Mouse (Mus musculus) midbrain, embryonic 16.5 days (tissue): ENCODE results near the gene Faap100. TPM values are rescaled to one million over a fixed set of nuclear protein-coding genes. Genes with fewer than 3 reads are reported as not detected.
A peak's percentile ranks its signal among the peaks of the same experiment; 100 is the strongest.

ENCODE experiments used
- ATAC-seq: fragments of 200-750 bp; cut with Nextera tagmentation; 2 replicates; pipeline ENCODE4 v1.8.0; 2017; ENCODE audit warnings: moderate TSS enrichment
- H3K27ac ChIP-seq: fragments of 300-500 bp; sonication (generic); 2 replicates; pipeline ENCODE4 v1.5.1; 2014; ENCODE audit warnings: mild to moderate bottlenecking, low read length, mixed read lengths
- H3K27me3 ChIP-seq: fragments of 300-500 bp; sonication (generic); 2 replicates; pipeline ENCODE4 v1.6.1; 2014; ENCODE audit warnings: low read depth, low read length, mixed read lengths; ENCODE audit not compliant: control insufficient read depth, insufficient read depth
- H3K36me3 ChIP-seq: fragments of 300-500 bp; sonication (generic); 2 replicates; pipeline ENCODE4 v1.6.1; 2014; ENCODE audit warnings: mild to moderate bottlenecking, low read length, moderate library complexity, mixed read lengths; ENCODE audit not compliant: control insufficient read depth, insufficient read depth
- H3K4me1 ChIP-seq: fragments of 300-500 bp; sonication (generic); 2 replicates; pipeline ENCODE4 v1.6.1; 2014; ENCODE audit warnings: mild to moderate bottlenecking, low read length, mixed read lengths; ENCODE audit not compliant: control insufficient read depth, insufficient read depth
- H3K4me2 ChIP-seq: fragments of 300-500 bp; sonication (generic); 2 replicates; pipeline ENCODE4 v1.6.1; 2014; ENCODE audit warnings: mild to moderate bottlenecking, low read length, mixed read lengths
- H3K4me3 ChIP-seq: fragments of 300-500 bp; sonication (generic); 2 replicates; pipeline ENCODE4 v1.5.1; 2014; ENCODE audit warnings: low read depth, mild to moderate bottlenecking, low read length, moderate library complexity, mixed read lengths
- H3K9ac ChIP-seq: fragments of 300-500 bp; sonication (generic); 2 replicates; pipeline ENCODE4 v1.6.1; 2014; ENCODE audit warnings: low read depth, low read length, mixed read lengths
- H3K9me3 ChIP-seq: fragments of 300-500 bp; sonication (generic); replicated peaks from 2 replicates; pipeline ENCODE4 v1.6.1; 2014; ENCODE audit warnings: mild to moderate bottlenecking, low read length, mixed read lengths; ENCODE audit not compliant: control insufficient read depth, poor library complexity, severe bottlenecking
- WGBS: fragments of 180-500 bp; shearing (Covaris S2); extraction: QIAGEN DNeasy Blood & Tissue Kit; methylation state at CpG from one replicate; pipeline ENCODE4 v1.1.7; 2014; 5-methylcytosine and 5-hydroxymethylcytosine counted together
- polyA plus RNA-seq: library from polyadenylated mRNA; unstranded; fragments of >200 nt; fragmentation: Nextera tagmentation; extraction: Ambion mirVana; gene quantifications from 2 replicates; pipeline ENCODE4 v1.2.1, GENCODE M21; 2015

The Faap100 gene
- polyA plus RNA-seq, 1 experiment from 2014 or later, result 126 TPM

DNA sequence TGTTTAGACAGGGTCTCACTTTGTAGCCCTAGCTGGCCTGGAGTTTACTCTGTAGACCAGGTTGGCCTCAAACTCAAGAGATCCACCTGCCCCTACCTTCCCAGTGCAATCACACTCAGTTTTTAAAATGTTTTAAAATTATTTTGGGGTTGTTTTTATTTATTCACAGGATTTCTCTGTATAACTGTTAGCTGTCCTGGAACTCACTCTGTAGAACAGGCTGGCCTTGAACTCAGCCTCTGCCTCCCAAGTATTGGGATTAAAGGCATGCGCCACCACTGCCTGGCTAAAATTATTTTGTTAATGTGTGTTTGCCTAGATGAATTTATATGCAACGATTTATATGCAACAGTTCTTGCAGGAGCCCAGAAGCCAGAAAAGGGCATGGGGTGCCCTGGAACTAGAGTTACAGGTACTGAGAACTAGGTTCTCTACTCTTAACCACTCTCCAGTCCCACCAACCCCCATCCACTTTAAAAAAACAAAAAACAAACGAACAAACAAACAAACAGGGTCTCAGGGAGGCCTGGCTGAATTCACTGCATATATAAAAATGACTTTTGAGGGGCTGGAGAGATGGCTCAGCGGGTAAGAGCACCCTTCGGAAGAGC lies 34.1 kb downstream of the Faap100 start:
- Histone ChIP-seq H3K4me3 (peak overlapping the region; percentile 46), H3K9ac (0 out of 2 replicates have a peak overlapping the region, but pooled peaks have one; percentile 32), H3K9me3 (no peaks in the 10 kb centered on the region), H3K27me3 (no peaks in the 10 kb centered on the region), H3K27ac (0 out of 2 replicates have a peak overlapping the region, but pooled peaks have one; percentile 34), H3K4me1 (peaks cover 21% of the 10 kb centered on the region), H3K36me3 (peaks cover 7% of the 10 kb centered on the region), H3K4me2 (peak overlapping the region; percentile 98)
- 54% methylated on average over 5 of the region's 5 CpGs for WGBS
- no peak for ATAC-seq

DNA sequence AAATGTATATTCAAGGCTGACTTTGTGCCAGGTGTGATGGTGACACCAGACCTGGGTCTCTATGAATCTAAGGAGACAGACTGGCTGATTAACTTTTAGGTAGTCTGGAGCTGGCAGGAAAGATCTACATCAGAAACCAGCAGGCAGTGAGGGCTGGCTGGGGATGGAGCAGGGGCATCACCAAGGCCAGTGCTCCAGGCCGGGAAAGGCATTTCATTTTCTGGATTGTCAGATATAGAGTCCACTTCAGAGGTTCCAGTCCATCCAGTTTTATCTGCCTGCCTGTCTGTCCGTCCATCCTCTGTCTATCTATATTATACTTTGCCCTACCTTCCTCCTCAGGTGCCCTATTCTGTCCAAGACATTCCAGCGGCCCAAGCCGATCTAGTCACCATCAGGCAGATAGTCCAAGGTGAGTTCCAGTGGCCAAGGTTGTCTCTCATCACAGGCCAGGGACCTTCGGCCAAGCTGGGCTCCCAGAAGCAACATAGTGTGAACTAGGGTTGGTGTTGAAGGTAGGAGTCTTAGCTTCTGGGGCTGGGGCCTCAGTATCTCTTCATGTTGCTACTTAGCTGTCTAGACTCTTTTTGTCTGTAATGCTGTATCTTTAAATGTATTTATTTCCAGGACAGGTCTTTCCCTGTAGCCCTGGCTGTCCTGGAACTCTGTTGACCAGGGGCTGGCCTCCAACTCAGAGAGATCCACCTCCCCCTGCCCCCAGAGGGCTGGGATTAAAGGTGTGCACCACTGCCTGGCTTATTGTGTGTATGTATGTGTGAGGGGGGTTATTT lies 34.9 kb downstream of the Faap100 start:
- Histone ChIP-seq H3K27me3 (no peaks in the 10 kb centered on the region), H3K4me1 (peaks cover 19% of the 10 kb centered on the region), H3K4me3 (no peak overlapping the region), H3K9ac (no peak overlapping the region), H3K36me3 (peaks cover 7% of the 10 kb centered on the region), H3K9me3 (no peaks in the 10 kb centered on the region), H3K4me2 (peak overlapping the region; percentile 98), H3K27ac (peak overlapping the region; percentile 34; the same call in 1 of the 2 replicates)
- no peak for ATAC-seq
- 76% methylated on average over 5 of the region's 5 CpGs for WGBS

DNA sequence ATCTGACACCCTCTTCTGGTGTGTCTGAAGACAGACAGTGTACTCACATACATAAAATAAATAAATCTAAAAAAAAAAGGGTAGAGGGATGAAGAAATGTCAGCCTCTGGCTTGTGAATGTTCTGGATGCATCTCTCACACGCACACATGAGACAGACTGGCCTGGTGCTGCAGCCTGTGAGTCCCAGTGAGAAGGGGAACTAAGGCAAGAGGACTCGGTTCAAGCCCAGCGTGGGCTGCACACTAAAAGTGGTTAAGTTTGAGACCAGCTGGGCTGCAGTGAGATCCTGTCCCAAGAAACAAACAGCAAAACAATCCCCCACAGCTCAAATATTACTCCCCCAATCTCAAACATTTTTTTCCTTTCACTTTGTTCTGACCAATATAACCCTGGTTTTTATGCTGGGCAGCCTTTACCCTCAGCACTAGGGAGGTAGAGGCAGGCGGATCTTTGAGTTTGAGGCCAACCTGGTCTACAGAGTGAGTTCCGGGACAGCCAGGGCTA lies 35.9 kb downstream of the Faap100 start:
- Histone ChIP-seq H3K36me3 (peaks cover 7% of the 10 kb centered on the region), H3K4me2 (no peak overlapping the region), H3K9ac (no peak overlapping the region), H3K9me3 (no peaks in the 10 kb centered on the region), H3K4me1 (peaks cover 19% of the 10 kb centered on the region), H3K27ac (no peak overlapping the region), H3K27me3 (no peaks in the 10 kb centered on the region), H3K4me3 (no peak overlapping the region)
- WGBS, result 94% methylated on average over 5 of the region's 5 CpGs
- ATAC-seq, result no peak

DNA sequence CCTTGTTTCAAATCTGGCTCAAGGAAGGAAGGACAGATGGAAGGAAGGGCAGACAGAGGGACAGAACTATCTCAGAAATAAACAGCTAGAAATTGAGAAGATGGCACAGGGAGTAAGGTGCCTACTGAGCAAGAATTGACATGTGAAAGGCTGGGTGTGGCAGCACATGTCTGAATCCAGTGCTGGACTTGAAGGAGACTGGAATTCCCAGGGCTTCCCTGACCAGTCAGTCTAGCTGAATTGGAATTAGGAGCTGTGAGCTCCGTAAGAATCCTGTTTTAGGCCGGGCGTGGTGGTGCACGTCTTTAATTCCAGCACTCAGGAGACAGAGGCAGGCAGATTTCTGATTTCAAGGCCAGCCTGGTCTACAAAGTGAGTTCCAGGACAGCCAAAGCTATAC lies 36.9 kb downstream of the Faap100 start:
- no peak for ATAC-seq
- Histone ChIP-seq H3K27ac (no peak overlapping the region), H3K36me3 (peaks cover 7% of the 10 kb centered on the region), H3K4me3 (no peak overlapping the region), H3K27me3 (no peaks in the 10 kb centered on the region), H3K4me2 (no peak overlapping the region), H3K4me1 (peaks cover 19% of the 10 kb centered on the region), H3K9ac (no peak overlapping the region), H3K9me3 (no peaks in the 10 kb centered on the region)
- WGBS, result 87% methylated on average over 4 of the region's 4 CpGs

DNA sequence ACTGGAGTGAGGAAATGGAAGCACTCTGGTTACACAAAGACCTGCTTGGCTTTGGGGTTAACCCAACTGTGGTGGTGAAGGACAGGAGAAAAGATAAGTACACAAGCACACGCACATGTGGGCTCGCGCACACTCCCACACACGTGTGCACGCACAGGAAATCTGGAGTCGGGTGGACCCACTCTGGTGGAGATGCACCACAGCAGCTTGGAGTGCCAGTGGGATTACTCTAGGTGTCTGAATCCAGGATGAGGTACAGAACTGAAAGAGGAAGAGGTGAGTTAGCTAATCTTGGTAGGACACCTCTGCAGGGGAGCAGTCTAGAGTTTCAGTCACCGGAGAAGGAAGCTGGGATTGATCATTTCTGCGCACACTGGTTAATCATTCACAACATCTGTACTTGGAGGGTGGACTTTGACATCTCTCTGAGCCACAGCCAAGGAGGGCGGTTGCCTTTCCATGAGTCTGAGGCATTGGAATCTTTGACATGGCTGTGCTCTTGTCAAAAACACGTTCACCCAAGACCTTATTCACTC lies 38.5 kb downstream of the Faap100 start:
- ATAC-seq, result no peak
- H3K9me3 ChIP-seq, result no peaks in the 10 kb centered on the region
- H3K4me2 ChIP-seq, result no peak overlapping the region
- no peak overlapping the region for H3K27ac ChIP-seq
- peaks cover under 1% of the 10 kb centered on the region for H3K36me3 ChIP-seq
- H3K27me3 ChIP-seq, result no peaks in the 10 kb centered on the region
- peaks cover 14% of the 10 kb centered on the region for H3K4me1 ChIP-seq
- WGBS, result 92% methylated on average over 10 of the region's 10 CpGs
- no peak overlapping the region for H3K4me3 ChIP-seq
- H3K9ac ChIP-seq, result no peak overlapping the region

DNA sequence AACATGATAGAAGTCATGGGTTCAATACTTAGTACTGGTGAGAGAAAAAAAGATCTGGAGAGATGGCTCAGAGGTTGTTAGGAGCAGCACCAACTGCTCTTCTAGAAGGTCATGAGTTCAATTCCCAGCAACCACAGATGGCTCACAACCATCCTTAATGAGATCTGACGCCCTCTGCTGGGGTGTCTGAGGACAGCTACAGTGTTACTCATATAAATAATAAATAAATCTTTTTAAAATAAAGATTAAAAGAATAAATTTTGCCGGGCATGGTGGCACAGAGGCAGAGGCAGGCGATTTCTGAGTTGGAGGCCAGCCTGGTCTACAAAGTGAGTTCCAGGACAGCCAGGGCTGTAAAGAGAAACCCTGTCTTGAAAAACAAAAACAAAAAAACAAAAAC lies 39.8 kb downstream of the Faap100 start:
- H3K27me3 ChIP-seq, result no peaks in the 10 kb centered on the region
- H3K4me1 ChIP-seq, result peaks cover 1% of the 10 kb centered on the region
- no peaks in the 10 kb centered on the region for H3K36me3 ChIP-seq
- ATAC-seq, result no peak
- no peak overlapping the region for H3K4me3 ChIP-seq
- no peak overlapping the region for H3K27ac ChIP-seq
- H3K9ac ChIP-seq, result no peak overlapping the region
- 74% methylated on average over 3 of the region's 3 CpGs for WGBS
- H3K9me3 ChIP-seq, result no peaks in the 10 kb centered on the region
- no peak overlapping the region for H3K4me2 ChIP-seq

DNA sequence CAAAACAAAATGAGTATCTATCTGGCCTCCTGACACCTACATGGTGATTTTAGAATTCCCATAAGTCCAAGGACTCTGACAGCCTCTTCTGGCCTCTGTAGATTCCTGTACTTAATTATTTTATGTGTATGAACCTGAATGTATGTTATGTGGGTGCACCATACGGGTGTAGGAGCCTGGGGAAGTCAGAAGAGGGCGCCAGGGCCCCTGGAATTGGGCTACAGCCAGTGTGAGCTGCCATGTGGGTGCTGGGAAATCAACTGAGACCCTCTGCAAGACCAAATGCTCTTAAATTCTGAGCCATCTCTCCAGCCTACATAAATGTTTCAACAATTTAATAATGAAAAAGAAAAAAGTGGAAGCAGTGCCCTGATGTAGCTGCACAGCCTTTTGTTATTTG lies 41.1 kb downstream of the Faap100 start:
- no peak overlapping the region for H3K9ac ChIP-seq
- no peak for ATAC-seq
- no peak overlapping the region for H3K4me2 ChIP-seq
- 32% methylated on average over 2 of the region's 2 CpGs for WGBS
- no peaks in the 10 kb centered on the region for H3K9me3 ChIP-seq
- no peaks in the 10 kb centered on the region for H3K4me1 ChIP-seq
- no peak overlapping the region for H3K4me3 ChIP-seq
- H3K27me3 ChIP-seq, result no peaks in the 10 kb centered on the region
- no peak overlapping the region for H3K27ac ChIP-seq
- no peaks in the 10 kb centered on the region for H3K36me3 ChIP-seq

DNA sequence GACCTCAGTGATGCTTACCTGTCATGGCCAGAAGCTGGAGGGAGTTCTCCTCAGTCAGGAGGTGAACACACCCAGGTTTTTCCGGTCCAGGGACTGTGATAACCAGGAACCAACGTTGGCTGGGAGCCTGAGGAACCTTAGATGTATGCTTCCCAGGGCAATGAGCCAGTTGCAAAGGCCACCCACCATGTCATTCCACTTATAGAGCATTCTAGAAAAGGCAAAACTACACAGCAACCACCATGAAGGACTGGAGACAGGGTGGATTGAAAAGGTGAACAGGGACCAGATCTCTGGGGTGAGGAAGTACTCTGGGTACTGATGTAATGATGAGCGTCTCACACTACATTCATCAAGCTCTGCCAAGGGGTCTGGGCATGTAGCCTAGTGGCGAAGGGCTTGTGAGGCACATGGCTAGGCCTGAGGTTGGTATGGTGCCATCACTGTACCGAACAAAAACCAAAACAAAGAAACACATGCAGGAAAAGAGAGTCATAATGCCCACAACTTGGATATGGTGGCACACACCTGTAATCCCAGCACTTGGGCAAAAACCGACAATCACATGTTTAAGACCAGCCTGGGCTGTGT lies 43.0 kb downstream of the Faap100 start:
- H3K27ac ChIP-seq, result no peak overlapping the region
- ATAC-seq, result no peak
- no peak overlapping the region for H3K4me2 ChIP-seq
- WGBS, result 86% methylated on average over 6 of the region's 6 CpGs
- H3K9me3 ChIP-seq, result no peaks in the 10 kb centered on the region
- H3K9ac ChIP-seq, result no peak overlapping the region
- H3K4me3 ChIP-seq, result no peak overlapping the region
- no peaks in the 10 kb centered on the region for H3K4me1 ChIP-seq
- H3K36me3 ChIP-seq, result no peaks in the 10 kb centered on the region
- H3K27me3 ChIP-seq, result no peaks in the 10 kb centered on the region
